Mouse (Mus musculus) kidney, adult 2 months (tissue): Measurements from ENCODE around the gene 1810013L24Rik. TPM values are rescaled to one million over a fixed set of nuclear protein-coding genes. Genes with fewer than 3 reads are reported as not detected.
A peak's percentile ranks its signal among the peaks of the same experiment; 100 is the strongest.

ENCODE experiments used
- DNase-seq: peaks from one replicate; pipeline ENCODE4 v3.0.0; 2021
- H3K27ac ChIP-seq: fragments of 200-500 bp; 2 replicates; pipeline ENCODE4 v1.5.1; 2012; ENCODE audit warnings: low read depth, low read length, control low read depth, inconsistent platforms; ENCODE audit not compliant: insufficient read depth
- H3K27me3 ChIP-seq: fragments of 200-500 bp; replicated peaks from 2 replicates; pipeline ENCODE4 v1.6.1; 2012; ENCODE audit warnings: mild to moderate bottlenecking, moderate library complexity, low read length, inconsistent platforms; ENCODE audit not compliant: control insufficient read depth, insufficient read depth
- H3K36me3 ChIP-seq: fragments of 200-500 bp; 2 replicates; pipeline ENCODE4 v1.6.1; 2012; ENCODE audit warnings: mild to moderate bottlenecking, moderate library complexity, low read length, inconsistent platforms; ENCODE audit not compliant: control insufficient read depth, insufficient read depth
- H3K4me1 ChIP-seq: fragments of 200-500 bp; 2 replicates; pipeline ENCODE4 v1.6.1; 2011; ENCODE audit warnings: low read length; ENCODE audit not compliant: control insufficient read depth, insufficient read depth
- H3K4me3 ChIP-seq: fragments of 200-500 bp; 2 replicates; pipeline ENCODE4 v1.5.1; 2011; ENCODE audit warnings: mild to moderate bottlenecking, low read depth, low read length, control low read depth; ENCODE audit not compliant: insufficient read depth
- CTCF ChIP-seq: fragments of 200-500 bp; conservative IDR thresholded peaks from 2 replicates; pipeline ENCODE4 v1.5.1; 2011; ENCODE audit warnings: low read depth, mild to moderate bottlenecking, control low read depth, low read length, moderate library complexity, mixed read lengths; ENCODE audit not compliant: insufficient read depth, insufficient read length
- POLR2A ChIP-seq: fragments of 200-500 bp; IDR thresholded peaks from one replicate; pipeline ENCODE4 v1.6.1; 2011; ENCODE audit warnings: low read depth, low read length, control low read depth
- WGBS: fragments of 180-500 bp; shearing (Covaris S2); methylation state at CpG from one replicate; pipeline ENCODE4 v1.1.7; 2018; 5-methylcytosine and 5-hydroxymethylcytosine counted together
- polyA plus RNA-seq: library from polyadenylated mRNA; depleted of rRNA; stranded (reverse); fragments of >200 nt; gene quantifications from 2 replicates; pipeline ENCODE4 v1.2.3, GENCODE M21; 2012

1810013L24Rik gene
- polyA plus RNA-seq, 1 experiment: 24.2 TPM

GRCm38 (mm10) chr16:8791949-8792557 is 37.8 kb upstream of the 1810013L24Rik start, which contains the start of gene Usp7:
Gene Usp7 (minus strand): TSS chr16:8792308.
- no peaks in the 10 kb centered on the region for H3K4me1 ChIP-seq
- no peak within 1 kb of the TSS for H3K27ac ChIP-seq
- no peaks in the 10 kb centered on the region for H3K27me3 ChIP-seq
- H3K36me3 ChIP-seq: no peaks in the 10 kb centered on the region
- TF ChIP-seq POLR2A: no peak
- TF ChIP-seq CTCF: no peak
- no peak within 1 kb of the TSS for H3K4me3 ChIP-seq
- no peak for DNase-seq
- WGBS: 95% methylated on average over 20 of the region's 20 CpGs

- DNase-seq: no peak
- 9% methylated on average over 3 of the region's 3 CpGs for WGBS
These were observed 34.9 kb upstream of the 1810013L24Rik start for GRCm38 (mm10) chr16:8794952-8795351.

GRCm38 (mm10) chr16:8795906-8796305 is 34.0 kb upstream of the 1810013L24Rik start:
- DNase-seq: no peak
- TF ChIP-seq POLR2A (no peak), CTCF (no peak)
- Histone ChIP-seq H3K4me1 (no peaks in the 10 kb centered on the region), H3K27ac (no peak overlapping the region), H3K4me3 (no peak overlapping the region), H3K27me3 (no peaks in the 10 kb centered on the region), H3K36me3 (no peaks in the 10 kb centered on the region)
- 40% methylated on average over 2 of the region's 2 CpGs for WGBS

More at GRCm38 (mm10) chr16:8794952-8795351, 34.9 kb upstream of the 1810013L24Rik start:
- TF ChIP-seq CTCF (peak; percentile 29; the same call in 1 of the 2 replicates), POLR2A (no peak)
- Histone ChIP-seq H3K27me3 (no peaks in the 10 kb centered on the region), H3K4me1 (no peaks in the 10 kb centered on the region), H3K27ac (no peak overlapping the region), H3K36me3 (no peaks in the 10 kb centered on the region), H3K4me3 (no peak overlapping the region)

- H3K36me3 ChIP-seq: no peaks in the 10 kb centered on the region
- no peak for TF ChIP-seq POLR2A
- TF ChIP-seq CTCF: peak; percentile 86
- H3K27me3 ChIP-seq: no peaks in the 10 kb centered on the region
- H3K27ac ChIP-seq: no peak overlapping the region
- 21% methylated on average over 4 of the region's 4 CpGs for WGBS
- H3K4me3 ChIP-seq: no peak overlapping the region
- no peaks in the 10 kb centered on the region for H3K4me1 ChIP-seq
- DNase-seq: peak; percentile 40
These were observed 23.2 kb upstream of the 1810013L24Rik start for GRCm38 (mm10) chr16:8806703-8807102.

- WGBS: 90% methylated on average over 14 of the region's 14 CpGs
- Histone ChIP-seq H3K27ac (no peak overlapping the region), H3K27me3 (no peaks in the 10 kb centered on the region), H3K36me3 (no peaks in the 10 kb centered on the region), H3K4me1 (no peaks in the 10 kb centered on the region), H3K4me3 (no peak overlapping the region)
- no peak for DNase-seq
- TF ChIP-seq POLR2A (no peak), CTCF (no peak)
These were observed 19.3 kb upstream of the 1810013L24Rik start for GRCm38 (mm10) chr16:8810399-8811127.

GRCm38 (mm10) chr16:8817872-8818271 is 12.0 kb upstream of the 1810013L24Rik start:
- DNase-seq: no peak
- 79% methylated on average over 4 of the region's 4 CpGs for WGBS
- TF ChIP-seq POLR2A: no peak
- no peak for TF ChIP-seq CTCF
- Histone ChIP-seq H3K36me3 (no peaks in the 10 kb centered on the region), H3K4me3 (no peak overlapping the region), H3K27ac (no peak overlapping the region), H3K27me3 (no peaks in the 10 kb centered on the region), H3K4me1 (no peaks in the 10 kb centered on the region)

- WGBS: 43% methylated on average over 1 of the region's 1 CpGs
- Histone ChIP-seq H3K36me3 (no peaks in the 10 kb centered on the region), H3K4me3 (no peak overlapping the region), H3K4me1 (no peaks in the 10 kb centered on the region; the same call in 1 of the 2 replicates), H3K27ac (no peak overlapping the region), H3K27me3 (no peaks in the 10 kb centered on the region)
- no peak for TF ChIP-seq CTCF
- no peak for TF ChIP-seq POLR2A
- DNase-seq: peak; percentile 78
These were observed 8.5 kb upstream of the 1810013L24Rik start for GRCm38 (mm10) chr16:8821429-8821828.
